15 mouse cellular contexts compared by ENCODE assay signal in the genomic region with DNA sequence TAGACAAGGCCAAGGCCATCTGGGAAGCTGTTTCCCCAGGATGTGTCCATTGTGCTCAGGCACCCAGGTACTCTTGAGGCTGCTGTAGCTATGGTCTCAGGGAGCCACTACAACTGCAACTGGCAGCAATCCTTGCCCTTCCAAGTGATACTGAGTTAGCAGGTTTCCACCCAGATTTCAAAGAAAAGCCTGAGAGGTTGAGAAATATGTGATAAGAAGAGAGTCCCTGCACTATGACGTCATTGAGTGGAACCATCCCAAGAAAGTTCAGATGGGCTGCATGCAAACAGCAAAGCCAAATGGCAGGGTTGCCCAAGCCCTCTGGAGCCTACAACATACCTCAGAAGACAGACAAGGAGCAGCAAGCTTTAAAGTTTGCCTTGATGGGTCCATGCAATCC. TPM values are rescaled to one million over a fixed set of nuclear protein-coding genes. Genes with fewer than 3 reads are reported as not detected.
A peak's percentile ranks its signal among the peaks of the same experiment; 100 is the strongest.
DNase-seq lines count a peak whose midpoint lies in the region; ATAC-seq and TF ChIP-seq lines count a peak whose summit lies in the region.
"Had no signal": no experiment of that assay in that cellular context is flagged by ENCODE, and none has a peak within 500 bp of the region (broad histone marks: within the 10 kb centered on the region; RNA-seq: fewer than 3 reads in every experiment).

No protein-coding gene starts in this region.

- TF ChIP-seq POLR2A in cerebellum, adult 2 months (IDR thresholded peaks at IDR 0.05; ENCODE audit: borderline replicate concordance, insufficient read depth, low read length): no peak

- no peak for DNase-seq in gastrocnemius, adult 2 months
- no peak for DNase-seq in gastrocnemius, postnatal 25 days
- peak; percentile 59 for DNase-seq in 3T3-L1 (ENCODE audit: low read depth, low spot score)
- DNase-seq in c-Kit-negative CD71-positive TER-119-positive erythroid progenitor cells, embryonic 14.5 days (ENCODE audit: low read depth, low spot score): peak; percentile 73
- DNase-seq in liver, embryonic 13.5 days: peak; percentile 50
- DNase-seq in cerebellum, adult 2 months: no peak
- no peak for DNase-seq in spleen, postnatal 4 days (ENCODE audit: low spot score in 2 of 2)
- DNase-seq: gastrocnemius, postnatal 10 days; kidney, adult 11 months; kidney, postnatal 4 days; left cerebral cortex, postnatal 4 days; thymus, postnatal 25 days had no signal

- peak overlapping the region; percentile 32 for H3K4me2 ChIP-seq in liver, embryonic 13.5 days
- H3K4me2 ChIP-seq: hindbrain, embryonic 12.5 days; midbrain, embryonic 15.5 days had no signal

- peaks cover 37% of the 10 kb centered on the region for H3K36me3 ChIP-seq in liver, embryonic 13.5 days
- H3K36me3 ChIP-seq: midbrain, embryonic 15.5 days had no signal

- intact Hi-C loops in gastrocnemius, adult 2 months (cut with DNase I): loop anchor here (5.0 kb wide), 1 partner anchor 291 kb away; no protein-coding TSS in a partner anchor

- H3K9ac ChIP-seq in liver, embryonic 13.5 days: peak overlapping the region; percentile 35
- H3K9ac ChIP-seq: hindbrain, embryonic 12.5 days; midbrain, embryonic 15.5 days had no signal

- H3K4me3 ChIP-seq in gastrocnemius, adult 2 months: no peak overlapping the region
- H3K4me3 ChIP-seq in liver, embryonic 13.5 days (replicated peaks): no peak overlapping the region
- no peak overlapping the region for H3K4me3 ChIP-seq in cerebellum, adult 2 months (replicated peaks; ENCODE audit: insufficient read depth, low read depth, low read length)
- H3K4me3 ChIP-seq: hindbrain, embryonic 12.5 days; midbrain, embryonic 15.5 days had no signal

- H3K27ac ChIP-seq in gastrocnemius, adult 2 months: 0 out of 2 replicates have a peak overlapping the region, but pooled peaks have one; percentile 49
- peak overlapping the region; percentile 57; the same call in 1 of the 2 replicates for H3K27ac ChIP-seq in liver, embryonic 13.5 days
- H3K27ac ChIP-seq in cerebellum, adult 2 months (ENCODE audit: insufficient read depth, low read length): no peak overlapping the region
- H3K27ac ChIP-seq: hindbrain, embryonic 12.5 days; midbrain, embryonic 15.5 days had no signal

- WGBS in liver, embryonic 13.5 days (ENCODE audit: insufficient replicate concordance): 22% methylated on average over 1 of the region's 1 CpGs
- 41% methylated on average over 1 of the region's 1 CpGs for WGBS in cerebellum, adult 2 months

- H3K27me3 ChIP-seq in liver, embryonic 13.5 days: no peaks in the 10 kb centered on the region
- H3K27me3 ChIP-seq in cerebellum, adult 2 months (ENCODE audit: control insufficient read depth, insufficient read depth, low read length): no peaks in the 10 kb centered on the region
- H3K27me3 ChIP-seq: hindbrain, embryonic 12.5 days; midbrain, embryonic 15.5 days had no signal

- 0 out of 2 replicates have a peak, but pooled peaks cover 3% of the 10 kb centered on the region for H3K9me3 ChIP-seq in liver, embryonic 13.5 days (replicated peaks)
- H3K9me3 ChIP-seq: hindbrain, embryonic 12.5 days; midbrain, embryonic 15.5 days had no signal

- peaks cover 81% of the 10 kb centered on the region for H3K4me1 ChIP-seq in liver, embryonic 13.5 days (replicated peaks)
- H3K4me1 ChIP-seq in cerebellum, adult 2 months (ENCODE audit: control insufficient read depth, insufficient read depth, low read length): peaks cover 14% of the 10 kb centered on the region

- TF ChIP-seq CTCF in gastrocnemius, adult 2 months (IDR thresholded peaks at IDR 0.05): no peak
- TF ChIP-seq CTCF in cerebellum, adult 2 months (IDR thresholded peaks at IDR 0.05; ENCODE audit: borderline replicate concordance, insufficient read depth, low read depth, low read length): no peak

- ATAC-seq in liver, embryonic 13.5 days (ENCODE audit: low read depth): no peak
- ATAC-seq: forebrain, embryonic 16.5 days; midbrain, embryonic 15.5 days had no signal

RNA-seq across cellular contexts. Expression of gene D5Ertd579e, which starts 4.4 kb away (rescaled TPM):
- 10 to 100 TPM; 86.4 to 98.1 TPM for total RNA-seq in gastrocnemius, adult 2 months (2021)
- 10 to 100 TPM; 67.6 to 73.7 TPM for total RNA-seq in gastrocnemius, postnatal 25 days (2021)
- 21.9 and 25.3 TPM in 2 replicates for polyA plus RNA-seq in liver, embryonic 13.5 days (2015; fragmentation: Nextera tagmentation; extraction: Ambion mirVana)
- 69.4 and 75.9 TPM in 2 replicates for polyA plus RNA-seq in cerebellum, adult 2 months (2012; rRNA removed)

RNA-seq across cellular contexts. Expression of gene Bloc1s4, which starts 57.0 kb away (rescaled TPM):
- 10 to 100 TPM in 1 of 2 experiments, 1 to 10 TPM in 1; 9.1 to 11.0 TPM for total RNA-seq in gastrocnemius, adult 2 months (2021)
- total RNA-seq in gastrocnemius, postnatal 25 days (2021): 1 to 10 TPM; 6.9 to 8.1 TPM
- polyA plus RNA-seq in liver, embryonic 13.5 days (2015; fragmentation: Nextera tagmentation; extraction: Ambion mirVana): 15.5 and 16.7 TPM in 2 replicates
- polyA plus RNA-seq in cerebellum, adult 2 months (2012; rRNA removed): 27.0 and 27.7 TPM in 2 replicates

Comparison
In these comparisons a context has a peak if more than half of its experiments do, and no peak if none do; other contexts are left out.
1. DNase-seq: peak in 3T3-L1 (single experiment), c-Kit-negative CD71-positive TER-119-positive erythroid progenitor cells, embryonic 14.5 days (single experiment) and liver, embryonic 13.5 days (single experiment); none in gastrocnemius, adult 2 months (single experiment), gastrocnemius, postnatal 25 days (single experiment), cerebellum, adult 2 months (0 of 2) and spleen, postnatal 4 days (0 of 2).